Mouse (Mus musculus) brain, embryonic 18.5 days (tissue): ENCODE results near the gene Dkkl1.

Experiments used
- DNase-seq: peaks from one replicate; pipeline ENCODE4 v3.0.0-alpha.2; 2012; ENCODE audit warnings: low read depth, low spot score

The Dkkl1 gene

DNA sequence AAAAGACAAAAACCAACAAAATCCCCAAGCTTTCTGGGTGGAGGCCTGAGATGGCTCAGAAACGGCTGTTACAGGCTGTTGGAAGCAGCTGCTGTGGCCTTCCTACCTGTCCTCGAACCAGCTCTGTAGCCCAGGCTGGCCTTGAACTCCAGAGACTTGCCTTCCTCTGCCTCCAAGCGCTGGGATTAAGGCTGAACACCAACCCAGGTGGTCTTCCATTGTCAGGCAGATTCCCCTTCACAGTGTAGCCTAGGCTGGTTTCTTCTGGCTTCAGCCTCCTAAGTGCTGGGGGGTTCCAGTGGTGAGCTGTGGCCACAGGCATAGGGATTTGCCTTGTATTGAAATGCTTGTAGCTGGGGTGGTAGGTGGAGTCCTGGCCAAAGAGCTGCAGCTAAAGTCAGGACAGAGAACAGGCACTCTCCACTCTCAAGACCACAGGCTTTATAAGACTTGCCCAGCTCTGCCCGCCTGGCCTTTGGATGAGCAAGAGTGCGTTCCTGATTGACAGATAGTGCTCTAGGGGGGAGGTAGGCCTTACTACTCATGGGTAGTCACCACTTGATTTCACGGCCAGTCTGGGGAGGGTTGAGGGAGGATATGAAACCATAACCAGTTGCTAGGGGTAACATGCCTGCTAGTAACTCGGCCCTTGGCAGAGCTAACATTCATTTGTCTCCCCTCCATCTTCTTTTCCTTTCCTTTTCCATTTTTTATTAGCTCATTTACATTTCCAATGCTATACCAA is 17.7 kb upstream of the Dkkl1 start:
- no peak for DNase-seq

DNA sequence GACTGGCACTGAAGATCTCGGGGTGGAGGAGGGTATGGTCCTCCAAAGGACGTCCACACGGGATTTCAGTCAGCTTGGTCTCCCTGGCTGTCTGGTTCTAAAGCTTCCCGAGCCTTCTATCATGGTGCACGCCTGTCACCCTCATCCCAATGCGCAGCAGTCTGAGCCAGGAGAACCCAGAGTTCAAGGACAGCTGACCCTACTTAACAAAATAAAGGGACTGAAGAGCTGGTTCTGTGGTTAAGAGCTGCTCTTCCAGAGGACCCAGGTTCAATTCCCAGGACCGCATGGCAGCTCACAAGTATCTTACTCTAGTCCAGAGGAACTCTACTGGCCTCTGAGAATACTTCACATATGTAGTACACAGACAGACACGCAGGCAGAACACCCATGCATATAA is 17.1 kb upstream of the Dkkl1 start:
- no peak for DNase-seq

DNA sequence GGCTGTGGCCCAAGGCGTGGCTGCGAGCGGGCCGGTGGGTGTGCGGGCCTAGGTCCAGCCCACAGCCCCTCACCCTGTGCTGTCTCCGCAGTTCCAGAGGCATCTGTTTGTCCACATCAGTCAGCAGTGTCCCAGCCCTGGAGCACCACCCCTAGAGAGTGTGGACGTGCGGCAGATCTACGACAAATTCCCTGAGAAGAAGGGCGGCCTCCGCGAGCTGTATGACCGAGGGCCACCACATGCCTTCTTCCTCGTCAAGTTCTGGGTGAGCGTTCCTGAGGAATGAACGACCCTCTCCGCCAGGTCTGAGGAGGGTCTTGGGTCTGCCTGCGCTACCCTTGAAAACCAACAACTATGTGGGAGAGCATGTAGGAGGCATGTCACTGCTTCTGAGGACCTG is 16.6 kb upstream of the Dkkl1 start:
- DNase-seq, result no peak

DNA sequence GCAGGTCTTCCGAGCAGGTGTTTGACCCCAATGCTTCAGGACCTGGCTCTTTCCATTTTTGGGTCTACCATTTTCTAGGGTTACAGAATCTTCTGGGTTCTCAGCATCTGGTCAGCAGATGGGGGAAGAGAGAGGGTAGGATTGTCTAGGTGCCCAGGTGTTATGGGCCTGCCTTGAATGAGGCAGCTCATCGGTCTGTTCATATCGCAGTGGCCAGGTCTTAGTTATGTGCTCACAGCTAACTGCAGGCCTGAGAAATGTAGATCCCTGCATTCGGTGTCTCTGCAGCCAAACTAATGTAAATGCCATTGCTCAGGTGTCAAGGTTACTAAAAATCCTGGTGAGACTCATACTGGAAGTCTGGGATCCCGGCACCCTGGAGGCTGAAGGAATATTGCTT is 14.5 kb upstream of the Dkkl1 start:
- no peak for DNase-seq

DNA sequence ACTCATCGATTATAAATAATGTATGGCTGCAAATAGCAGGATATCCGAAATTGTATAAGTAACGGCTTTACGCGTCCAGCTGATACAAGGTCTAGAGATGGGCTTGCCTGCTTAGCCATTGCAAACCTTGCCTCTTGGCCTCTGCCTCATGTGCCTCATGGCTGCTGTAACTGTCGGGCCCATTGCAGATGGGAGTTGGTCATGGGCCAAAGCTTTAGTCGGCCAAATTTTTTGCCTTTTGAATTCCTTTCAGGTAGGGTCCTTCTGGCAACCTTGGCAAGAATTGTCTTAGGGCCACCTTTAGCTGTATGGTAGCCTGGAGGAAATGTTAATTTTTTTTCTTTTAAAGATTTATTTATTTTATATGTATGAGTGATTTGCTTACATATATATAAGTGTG is 12.9 kb upstream of the Dkkl1 start:
- no peak for DNase-seq

DNA sequence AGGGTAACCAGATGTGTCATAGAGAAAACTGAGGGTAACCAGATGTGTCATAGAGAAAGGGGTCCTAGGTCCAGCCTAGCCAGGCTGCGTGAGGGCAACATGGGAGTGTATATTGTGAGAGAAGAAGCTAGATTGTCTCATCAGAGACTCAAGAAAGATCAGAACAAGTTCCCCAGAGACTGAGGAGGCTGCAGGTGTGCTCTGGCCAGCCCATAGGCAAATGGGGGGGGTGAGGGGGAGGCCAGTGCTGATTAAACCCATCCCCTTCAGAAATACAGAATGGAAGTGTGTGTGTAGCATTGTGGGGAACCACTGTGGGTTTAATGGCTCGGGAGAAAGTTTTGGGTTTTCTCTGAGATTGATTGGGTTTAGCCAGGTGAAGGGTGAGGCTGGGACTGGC is 9.7 kb upstream of the Dkkl1 start:
- no peak for DNase-seq

DNA sequence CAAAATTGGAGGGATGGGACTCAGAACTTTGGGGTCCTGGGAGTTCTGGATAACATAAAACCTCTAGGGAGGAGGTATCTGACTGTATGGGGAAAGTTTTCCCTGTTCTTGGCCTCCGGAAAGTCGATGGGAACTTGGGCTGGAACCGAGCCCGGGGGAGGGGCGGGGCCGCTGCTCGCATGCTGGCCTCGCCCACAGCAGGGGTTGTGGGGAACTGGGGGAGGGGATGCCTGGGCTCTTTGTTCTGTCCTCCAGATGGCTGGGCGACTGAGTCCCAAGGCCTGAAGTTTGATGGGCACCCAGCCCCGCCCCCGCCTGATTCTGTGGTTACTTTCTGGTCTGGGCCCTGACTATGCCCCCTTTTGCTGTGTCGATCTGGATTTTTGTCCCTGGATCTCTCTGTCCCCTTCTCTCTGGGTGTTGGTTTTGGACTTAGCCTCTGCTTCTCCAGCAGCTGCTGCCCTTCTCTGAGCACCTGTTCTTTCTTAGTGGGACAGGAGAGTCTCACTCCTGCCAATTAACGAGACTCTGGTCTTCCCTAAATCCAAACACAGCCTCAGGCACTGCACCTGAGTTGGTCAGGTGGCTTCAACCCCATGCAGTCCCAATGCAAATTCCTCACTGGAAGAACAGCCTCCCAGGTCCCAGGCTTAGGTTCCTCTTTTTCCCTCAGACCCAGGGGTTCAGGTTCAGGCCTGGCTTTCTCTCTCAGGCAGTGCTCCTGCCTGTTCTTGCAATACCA is 4.7 kb upstream of the Dkkl1 start:
- DNase-seq, result peak; percentile 32

DNA sequence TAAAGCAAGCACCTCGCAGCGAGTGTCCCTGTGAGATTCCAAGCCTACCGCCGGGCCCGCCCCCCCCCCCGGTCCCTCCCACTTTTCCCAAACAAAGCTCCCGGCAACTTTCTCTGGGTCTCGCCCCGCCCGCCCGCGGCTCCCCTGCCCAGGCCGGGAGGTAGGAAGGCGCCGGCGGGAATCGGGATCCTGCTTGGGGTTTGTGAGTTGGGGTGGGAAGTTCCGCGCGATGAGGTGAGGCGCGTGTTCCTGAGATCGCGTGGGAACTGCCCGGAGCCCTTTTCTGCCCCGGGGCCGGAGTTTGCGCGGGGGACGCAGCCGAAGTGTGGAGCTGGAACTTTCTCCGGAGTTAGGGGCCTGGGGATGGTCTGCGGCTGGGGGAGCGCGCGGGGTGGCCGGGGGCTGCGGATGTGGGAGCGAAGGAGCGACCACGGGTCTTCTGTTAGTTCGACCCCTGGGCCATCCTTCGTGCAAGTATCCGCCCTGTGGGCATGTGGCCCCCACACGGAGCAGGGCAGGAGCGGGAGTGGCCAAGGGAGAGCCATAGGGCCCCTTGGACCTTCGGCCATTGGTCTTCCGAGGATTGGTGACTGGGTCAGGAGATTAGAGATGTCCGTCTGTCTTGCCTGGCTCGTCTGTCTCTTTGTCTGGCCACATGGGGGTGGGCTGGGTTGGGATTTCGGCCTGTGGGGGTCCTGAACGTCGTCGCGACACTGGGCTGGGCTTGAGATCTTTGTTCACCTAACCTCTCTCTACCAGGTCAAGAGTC is 3.9 kb upstream of the Dkkl1 start, which contains the start of gene Tead2:
Gene Tead2, plus strand, starts transcription at position 81 of the 769 bp plus-strand sequence.
- DNase-seq, result no peak

DNA sequence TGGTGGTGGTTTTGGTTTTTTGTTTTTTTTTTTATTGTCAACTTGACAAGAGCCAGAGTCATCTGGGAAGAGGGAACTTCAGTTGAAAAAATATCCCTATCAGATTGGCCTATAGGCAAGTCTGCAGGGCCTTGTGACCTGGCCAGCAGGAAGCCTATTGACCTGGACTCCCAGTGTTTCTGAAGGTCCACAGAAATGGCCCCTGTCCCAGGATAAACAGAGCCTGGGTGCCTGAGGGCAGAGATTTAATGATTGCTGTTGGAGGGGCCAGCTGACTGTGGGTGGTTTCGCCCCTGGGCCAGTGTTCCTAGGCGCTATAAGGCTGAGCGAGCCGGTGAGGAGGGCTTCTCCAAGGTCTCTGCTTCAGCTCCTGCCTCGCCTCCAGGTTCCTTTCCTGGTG is 1.8 kb upstream of the Dkkl1 start:
- DNase-seq, result no peak

DNA sequence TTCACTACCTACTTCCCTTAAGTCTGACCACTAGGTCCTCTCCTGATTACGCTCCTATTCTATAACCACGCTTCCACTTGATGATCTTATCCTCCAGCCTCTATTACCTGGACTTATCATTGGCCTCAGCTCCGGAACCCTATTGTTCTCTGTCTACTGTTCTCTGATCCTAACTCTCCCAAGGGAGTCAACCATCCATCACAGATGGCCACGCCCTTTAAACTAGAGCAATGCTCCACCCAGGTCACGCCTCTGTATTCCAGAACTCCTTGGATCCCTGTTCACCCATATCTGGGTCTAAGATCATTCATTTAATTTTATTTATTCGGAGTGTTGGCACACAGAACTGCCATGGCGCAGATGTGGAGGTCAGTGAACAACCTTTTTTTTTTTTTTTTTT is 409 bp upstream of the Dkkl1 start:
- DNase-seq, result no peak

DNA sequence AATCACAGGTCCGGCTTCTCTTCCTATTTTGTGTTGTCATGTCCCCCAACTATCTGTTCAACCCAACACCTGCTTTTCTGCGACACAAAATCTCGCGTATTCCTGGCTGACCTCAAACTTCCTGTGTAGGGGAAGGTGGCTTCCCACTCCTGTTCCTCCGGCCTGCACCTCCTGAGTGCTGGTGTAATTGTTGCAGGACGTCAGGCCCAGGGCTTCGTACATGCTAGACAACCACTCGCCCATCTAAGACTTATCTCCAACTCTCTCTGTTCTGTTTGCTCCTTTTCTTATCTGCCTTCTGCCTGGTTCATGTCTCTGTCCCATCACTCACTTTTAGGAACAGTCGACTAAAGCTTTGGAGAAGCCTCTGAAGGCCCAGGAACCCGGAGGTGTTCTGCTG is 877 bp downstream of the Dkkl1 start:
- DNase-seq, result no peak

DNA sequence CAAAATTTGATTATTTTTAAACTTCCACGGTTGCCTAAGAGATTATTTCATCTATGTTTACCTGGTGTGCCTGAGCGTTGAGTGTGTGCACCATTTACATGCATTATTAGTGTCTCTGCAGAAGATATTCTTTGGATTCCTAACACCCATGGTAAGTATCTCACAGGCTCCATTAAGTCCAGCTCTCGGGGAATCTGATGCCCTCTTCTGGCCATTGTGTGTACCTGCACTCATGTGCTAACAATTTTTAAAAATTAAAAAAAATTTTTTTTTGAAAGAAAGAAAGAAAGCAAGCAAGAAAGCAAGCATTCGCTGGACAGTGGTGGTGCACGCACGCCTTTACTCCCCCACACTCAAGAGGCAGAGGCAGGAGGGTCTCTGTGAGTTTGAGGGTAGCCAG is 3.7 kb downstream of the Dkkl1 start:
- DNase-seq, result no peak

DNA sequence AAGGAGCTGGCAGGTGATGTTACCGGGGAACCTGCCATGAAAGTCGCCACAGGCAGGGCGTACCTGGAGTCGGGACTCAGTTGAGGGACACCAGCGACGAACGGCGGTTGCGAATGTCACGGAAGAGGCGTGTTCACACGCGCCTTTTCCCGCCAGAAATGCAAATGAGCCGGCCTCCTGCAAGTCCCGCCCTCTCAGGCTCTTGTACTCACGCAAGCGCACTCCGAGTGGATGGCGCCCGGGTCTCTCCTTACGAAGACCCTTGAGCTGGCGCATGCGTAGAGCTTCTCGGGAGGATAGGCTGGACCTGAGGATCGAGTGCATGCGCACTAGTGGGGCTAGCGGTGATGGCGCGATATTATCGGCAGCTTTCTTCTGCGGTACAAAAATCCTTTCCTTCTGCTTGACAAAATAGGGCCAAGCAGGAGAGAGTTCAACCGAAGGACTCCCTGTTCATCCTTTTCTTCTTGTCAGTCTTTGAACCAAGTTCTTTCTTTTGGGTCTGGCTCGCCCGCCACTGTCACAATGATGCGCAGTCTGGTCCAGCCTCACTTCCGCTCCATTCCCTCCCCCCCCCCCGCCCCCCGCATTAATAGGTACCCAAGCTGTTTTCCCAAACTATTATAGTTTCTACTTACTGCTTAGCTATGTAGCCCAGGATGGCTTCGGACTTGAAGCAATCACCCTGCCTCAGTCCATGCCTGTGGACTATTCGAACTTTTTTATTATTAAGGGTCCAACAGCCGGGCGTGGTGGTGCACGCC is 7.4 kb downstream of the Dkkl1 start, which contains the start of gene Ccdc155:
Gene Ccdc155, minus strand, starts transcription at position 513 of the 764 bp plus-strand sequence.
- peak; percentile 91 for DNase-seq

DNA sequence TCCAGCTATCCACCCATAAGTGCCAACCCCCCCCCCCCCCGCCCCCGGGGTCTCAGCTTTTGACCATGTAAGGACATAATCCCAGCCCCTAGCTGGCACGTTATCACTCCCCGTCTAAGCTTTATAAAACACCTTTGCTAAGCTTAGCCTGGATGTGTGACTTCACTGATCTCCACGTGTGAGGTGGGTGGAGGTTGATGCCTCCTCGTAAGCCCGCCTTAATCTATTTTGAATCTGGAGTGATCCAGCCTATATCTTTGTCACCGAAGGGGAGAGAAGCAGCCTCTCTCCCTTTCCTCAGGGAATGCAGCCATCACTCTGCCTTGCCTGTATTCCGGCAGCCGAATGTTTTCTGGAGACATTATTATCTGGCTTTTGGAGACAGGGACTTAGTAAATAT is 9.3 kb downstream of the Dkkl1 start:
- no peak for DNase-seq

DNA sequence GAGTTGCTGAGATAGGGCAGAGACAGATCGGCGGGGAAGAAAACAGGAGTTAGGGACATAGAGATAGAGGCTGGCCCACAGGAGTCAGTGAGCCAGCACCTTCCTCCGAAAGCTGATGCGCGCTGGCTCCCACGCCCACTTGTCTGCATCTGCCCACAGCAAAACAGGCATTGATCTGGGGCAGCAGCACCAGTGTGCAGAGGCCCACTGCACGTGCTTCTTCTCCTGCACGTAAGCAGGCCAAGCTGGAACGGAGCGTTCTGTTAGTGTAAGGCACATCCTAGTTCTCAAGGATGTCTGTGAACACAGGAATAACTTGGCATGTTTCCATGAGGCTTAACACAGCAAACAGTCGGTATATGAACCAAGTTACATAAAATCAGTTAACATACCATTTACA is 13.0 kb downstream of the Dkkl1 start:
- no peak for DNase-seq

DNA sequence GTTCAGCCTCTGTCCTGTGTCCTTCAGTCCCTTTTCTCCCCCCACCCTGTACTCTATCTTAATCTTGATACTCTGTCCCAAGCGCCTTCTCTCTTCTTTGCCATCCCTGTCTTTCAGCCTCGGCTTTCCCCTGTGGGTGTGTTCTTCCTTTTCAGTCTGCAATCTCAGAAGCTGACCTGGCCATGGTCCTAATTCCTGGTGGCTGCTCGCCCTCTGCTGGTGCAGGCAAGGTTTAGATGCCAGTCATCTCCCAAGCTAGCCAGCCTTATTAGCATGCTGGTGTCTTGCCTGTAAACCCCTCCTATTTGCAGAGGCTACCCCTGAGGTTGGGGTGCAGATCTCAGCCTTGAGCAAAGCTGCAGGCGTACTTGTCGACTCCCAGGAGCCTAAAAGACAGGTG is 13.5 kb downstream of the Dkkl1 start:
- peak; percentile 46 for DNase-seq

DNA sequence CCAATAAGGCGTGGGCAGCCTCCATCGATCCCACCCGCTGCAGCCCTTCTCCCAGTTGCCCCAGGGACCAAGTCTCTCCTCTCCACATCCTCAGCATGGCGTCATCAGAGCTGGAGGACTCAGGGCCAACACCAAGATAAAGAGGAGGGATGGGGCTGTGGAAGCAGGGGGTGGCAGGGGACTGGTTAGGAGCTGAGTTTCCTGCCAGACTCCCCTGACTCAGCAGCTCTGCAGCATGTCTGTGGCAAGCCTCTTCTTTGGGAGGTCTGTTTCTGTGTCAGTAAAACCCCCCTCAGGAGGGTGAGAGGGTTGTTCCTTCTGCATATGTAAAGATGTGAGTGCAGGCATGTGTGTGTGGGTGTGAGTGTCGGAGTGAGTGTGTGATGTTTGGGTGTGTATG is 15.0 kb downstream of the Dkkl1 start:
- no peak for DNase-seq

DNA sequence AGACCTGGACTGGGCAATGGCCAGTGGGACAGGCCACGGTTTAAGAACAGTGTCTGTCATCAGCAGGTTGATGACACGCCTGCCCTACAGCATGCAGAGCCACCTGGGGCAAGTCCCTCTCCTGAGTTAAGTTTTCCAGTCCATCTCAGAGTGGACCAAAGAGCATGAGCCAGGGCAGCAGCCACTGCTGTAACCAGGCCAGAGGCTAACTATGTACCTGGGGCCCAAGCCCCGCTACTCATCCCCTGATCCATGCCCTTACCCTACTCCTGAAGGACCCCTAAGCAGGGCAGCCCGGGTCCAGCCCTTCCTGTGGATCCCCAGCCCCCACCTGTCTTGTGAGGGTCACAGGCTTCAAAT is 15.8 kb downstream of the Dkkl1 start:
- DNase-seq, result no peak

DNA sequence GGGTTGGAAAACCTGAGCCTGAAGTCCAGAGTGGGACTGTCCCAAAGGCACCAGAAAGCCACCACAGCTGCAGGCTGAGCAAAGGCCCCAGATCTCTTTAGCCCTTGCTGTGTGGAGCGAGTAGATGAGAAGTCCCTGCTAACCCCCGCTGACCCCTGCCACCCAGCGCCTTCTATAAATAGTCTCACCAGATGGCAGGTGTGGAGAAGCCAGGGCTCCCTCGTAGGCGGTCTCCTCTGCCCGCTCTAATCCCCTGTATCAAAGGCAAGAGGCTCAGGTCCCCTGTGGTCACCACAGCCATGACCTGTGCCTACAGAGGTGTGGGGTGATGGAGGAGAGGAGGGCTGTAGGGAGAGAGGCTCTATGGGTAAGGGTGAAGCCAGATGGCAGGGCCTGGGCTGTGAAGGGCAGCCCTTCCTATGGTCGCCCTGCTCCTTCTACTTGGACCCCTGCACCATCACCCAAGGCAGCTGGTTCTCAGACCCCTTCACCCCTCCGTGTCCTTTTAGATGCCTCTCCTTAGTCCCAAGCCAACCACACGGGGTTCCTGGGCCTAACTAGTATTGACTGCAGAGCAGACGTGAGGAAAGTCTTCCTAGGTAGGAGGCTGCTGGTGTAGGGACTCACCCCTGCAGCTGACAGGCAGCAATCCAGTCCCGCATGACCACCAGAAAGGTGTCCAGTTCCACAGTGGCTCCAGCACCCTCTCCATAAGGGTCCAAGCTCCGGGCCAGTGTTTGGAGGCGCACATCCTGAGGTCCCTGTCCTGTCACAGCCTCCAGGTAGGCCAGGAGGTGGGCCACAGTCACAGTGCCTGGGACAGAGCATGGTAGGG is 16.4 kb downstream of the Dkkl1 start:
- DNase-seq, result no peak

DNA sequence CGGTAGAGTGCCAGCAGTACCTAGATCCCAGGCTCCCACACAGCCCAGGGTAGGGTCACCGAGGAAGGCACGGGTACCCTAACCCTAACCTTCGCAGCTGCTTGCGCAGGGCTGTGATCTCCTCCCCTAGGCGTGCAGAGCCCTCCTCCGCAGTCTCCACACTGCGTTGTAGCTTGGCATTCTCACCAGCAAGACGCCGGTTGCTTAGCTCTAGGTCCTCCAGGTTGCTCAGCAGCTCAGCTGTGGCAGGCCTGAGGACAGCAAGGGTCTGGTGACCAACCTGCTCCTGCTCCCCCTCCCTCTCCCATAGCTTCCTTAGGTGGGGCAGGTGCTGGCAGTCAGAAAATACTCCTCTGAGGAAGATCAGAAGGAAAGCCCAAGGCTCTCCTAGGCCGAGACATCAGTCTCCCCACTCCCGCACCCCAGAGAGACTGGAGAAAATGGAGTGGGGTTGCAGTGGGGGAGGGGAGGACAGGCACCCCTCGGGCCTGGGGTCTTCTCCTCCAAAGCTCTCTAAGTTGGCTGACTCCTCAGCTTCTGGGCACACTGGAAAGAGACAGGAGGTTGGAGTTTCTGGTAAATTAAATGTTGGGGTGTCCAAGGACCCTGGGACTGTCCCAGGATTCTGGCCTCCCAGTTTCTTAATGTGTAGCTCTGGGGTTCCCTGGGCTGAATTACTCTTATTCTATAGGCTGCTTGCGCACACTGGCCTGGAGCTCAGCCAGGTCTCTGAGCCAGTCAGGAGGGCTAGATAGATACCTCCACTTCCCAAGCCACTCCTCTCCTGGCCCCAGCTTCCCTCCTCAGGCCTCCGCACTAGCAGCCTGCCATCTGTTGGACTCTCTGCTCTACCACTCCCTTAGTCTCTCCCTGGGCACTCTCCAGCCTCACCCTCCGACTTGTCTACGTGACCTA is 17.8 kb downstream of the Dkkl1 start:
- no peak for DNase-seq
